Mouse (Mus musculus) embryonic facial prominence, embryonic 14.5 days (tissue): ENCODE results near the gene Slc39a11. TPM values are rescaled to one million over a fixed set of nuclear protein-coding genes. Genes with fewer than 3 reads are reported as not detected.

Experiments
- ATAC-seq: fragments of 200-750 bp; cut with Nextera tagmentation; 2 replicates; pipeline ENCODE4 v1.8.0; 2017; ENCODE audit warnings: low read depth, moderate number of reproducible peaks, moderate TSS enrichment
- DNase-seq: peaks from one replicate; pipeline ENCODE4 v3.0.0-alpha.2; 2015; ENCODE audit warnings: low spot score
- H3K27ac ChIP-seq: fragments of 300-500 bp; sonication (generic); replicated peaks from 2 replicates; pipeline ENCODE4 v1.5.1; 2014; ENCODE audit warnings: low read depth, mild to moderate bottlenecking, low read length, moderate library complexity
- H3K27me3 ChIP-seq: fragments of 300-500 bp; sonication (generic); replicated peaks from 2 replicates; pipeline ENCODE4 v1.6.1; 2014; ENCODE audit warnings: low read length; ENCODE audit not compliant: control insufficient read depth, insufficient read depth
- H3K36me3 ChIP-seq: fragments of 300-500 bp; sonication (generic); 2 replicates; pipeline ENCODE4 v1.6.1; 2014; ENCODE audit warnings: low read length, mixed read lengths; ENCODE audit not compliant: control insufficient read depth, insufficient read depth
- H3K4me1 ChIP-seq: fragments of 300-500 bp; sonication (generic); 2 replicates; pipeline ENCODE4 v1.6.1; 2014; ENCODE audit warnings: antibody characterized with exemption, low read length; ENCODE audit not compliant: control insufficient read depth, insufficient read depth
- H3K4me2 ChIP-seq: fragments of 300-500 bp; sonication (generic); 2 replicates; pipeline ENCODE4 v1.6.1; 2014; ENCODE audit warnings: low read depth, mild to moderate bottlenecking, low read length, moderate library complexity, mixed read lengths
- H3K4me3 ChIP-seq: fragments of 300-500 bp; sonication (generic); 2 replicates; pipeline ENCODE4 v1.5.1; 2014; ENCODE audit warnings: low read depth, mild to moderate bottlenecking, low read length
- H3K9ac ChIP-seq: fragments of 300-500 bp; sonication (generic); 2 replicates; pipeline ENCODE4 v1.6.1; 2014; ENCODE audit warnings: low read depth, mild to moderate bottlenecking, low read length, moderate library complexity, mixed read lengths
- H3K9me3 ChIP-seq: fragments of 300-500 bp; sonication (generic); 2 replicates; pipeline ENCODE4 v1.6.1; 2016; ENCODE audit warnings: low read length; ENCODE audit not compliant: control insufficient read depth
- WGBS: fragments of 180-500 bp; shearing (Covaris S2); extraction: QIAGEN DNeasy Blood & Tissue Kit; methylation state at CpG from one replicate; pipeline ENCODE4 v1.1.7; 2014; 5-methylcytosine and 5-hydroxymethylcytosine counted together
- polyA plus RNA-seq: library from polyadenylated mRNA; unstranded; fragments of >200 nt; fragmentation: Nextera tagmentation; extraction: Ambion mirVana; gene quantifications from 2 replicates; pipeline ENCODE4 v1.2.1, GENCODE M21; 2014

Slc39a11 gene
- polyA plus RNA-seq, 1 experiment from 2014 or later, result 23.6 TPM

DNA sequence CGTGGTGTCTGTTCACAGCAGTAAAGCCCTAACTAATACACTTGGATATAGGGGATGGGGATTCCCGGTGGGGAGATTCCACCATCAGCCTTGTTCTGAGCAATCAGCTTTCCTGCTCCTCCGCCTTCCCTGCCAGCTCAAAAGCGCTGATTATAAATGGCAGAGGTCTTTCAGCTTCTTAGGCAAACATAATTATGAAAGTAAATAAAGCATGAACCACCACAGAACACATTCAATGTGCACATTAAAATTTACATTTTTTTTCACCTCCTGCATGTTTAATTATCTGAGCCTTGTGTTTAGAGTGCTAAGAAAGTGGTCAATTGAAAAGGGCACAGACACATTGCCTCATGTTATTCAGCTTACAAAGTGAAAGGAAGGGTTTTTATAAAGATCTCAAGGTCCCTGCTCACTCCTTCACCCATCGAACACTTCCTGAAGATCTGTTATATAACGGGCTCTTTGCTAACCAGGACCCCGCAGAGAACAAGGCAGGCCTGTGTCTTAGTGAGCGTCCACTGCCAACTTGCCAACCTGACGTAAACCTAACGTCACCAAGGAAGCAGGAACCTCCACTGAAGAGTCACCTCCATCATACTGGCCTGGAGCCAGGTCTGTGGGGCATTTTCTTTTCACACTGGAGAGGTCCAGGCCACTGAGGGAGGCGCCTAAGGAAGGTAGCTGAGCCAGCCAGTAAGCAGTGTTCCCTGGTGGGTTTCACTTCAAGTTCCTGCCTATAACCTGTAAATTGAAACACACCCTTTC is 142.0 kb downstream of the Slc39a11 start:
- no peak for ATAC-seq
- 65% methylated on average over 11 of the region's 11 CpGs for WGBS
- H3K27ac ChIP-seq, result no peak overlapping the region; the same call in 1 of the 2 replicates

GRCm38 (mm10) chr11:113505551-113506160 is 144.2 kb downstream of the Slc39a11 start:
- no peaks in the 10 kb centered on the region for H3K36me3 ChIP-seq
- DNase-seq (no peak), ATAC-seq (no peak)
- H3K9ac ChIP-seq, result no peak overlapping the region
- 92% methylated on average over 12 of the region's 12 CpGs for WGBS
- no peaks in the 10 kb centered on the region for H3K9me3 ChIP-seq
- no peak overlapping the region for H3K27ac ChIP-seq
- H3K4me1 ChIP-seq, result no peaks in the 10 kb centered on the region
- H3K4me3 ChIP-seq, result no peak overlapping the region
- no peak overlapping the region for H3K4me2 ChIP-seq
- H3K27me3 ChIP-seq, result no peaks in the 10 kb centered on the region

More for the DNA sequence above, 142.0 kb downstream of the Slc39a11 start:
- peak; percentile 41 for DNase-seq
- H3K4me2 ChIP-seq, result no peak overlapping the region
- no peaks in the 10 kb centered on the region for H3K27me3 ChIP-seq
- no peak overlapping the region for H3K4me3 ChIP-seq
- no peak overlapping the region for H3K9ac ChIP-seq
- no peaks in the 10 kb centered on the region for H3K9me3 ChIP-seq
- H3K36me3 ChIP-seq, result no peaks in the 10 kb centered on the region
- no peaks in the 10 kb centered on the region for H3K4me1 ChIP-seq

- ATAC-seq, result peak; percentile 27
- no peaks in the 10 kb centered on the region for H3K9me3 ChIP-seq
- H3K36me3 ChIP-seq, result no peaks in the 10 kb centered on the region
- peak; percentile 44 for DNase-seq
- H3K9ac ChIP-seq, result no peak overlapping the region
- H3K4me1 ChIP-seq, result no peaks in the 10 kb centered on the region
- H3K4me2 ChIP-seq, result no peak overlapping the region
- no peaks in the 10 kb centered on the region for H3K27me3 ChIP-seq
- H3K27ac ChIP-seq, result no peak overlapping the region
- WGBS, result 59% methylated on average over 11 of the region's 11 CpGs
- no peak overlapping the region for H3K4me3 ChIP-seq
Measured at GRCm38 (mm10) chr11:113504459-113505062, 145.3 kb downstream of the Slc39a11 start.

DNA sequence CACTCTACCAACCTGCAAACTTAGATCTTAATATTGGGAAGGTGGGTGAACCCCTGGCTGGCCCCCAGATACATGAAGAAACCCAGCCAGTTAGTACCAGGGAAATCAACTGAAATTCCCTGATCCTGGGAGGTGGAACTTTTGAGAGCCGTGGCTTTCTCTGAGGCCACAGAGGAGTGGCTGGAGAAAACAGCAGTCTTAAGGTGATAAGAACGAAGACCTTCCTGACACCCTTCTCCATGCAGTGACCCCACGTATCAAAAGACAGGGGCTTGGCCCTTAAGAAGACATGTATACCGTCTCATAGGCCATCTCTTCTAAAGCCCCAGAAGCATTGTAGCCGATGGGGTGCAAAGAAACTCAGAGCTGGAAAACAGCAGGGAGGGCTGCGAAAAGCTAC is 146.9 kb downstream of the Slc39a11 start:
- DNase-seq, result no peak
- H3K4me3 ChIP-seq, result no peak overlapping the region
- no peak overlapping the region for H3K27ac ChIP-seq
- H3K4me2 ChIP-seq, result no peak overlapping the region
- H3K9ac ChIP-seq, result no peak overlapping the region
- ATAC-seq, result no peak
- 83% methylated on average over 6 of the region's 6 CpGs for WGBS
- no peaks in the 10 kb centered on the region for H3K36me3 ChIP-seq
- no peaks in the 10 kb centered on the region for H3K27me3 ChIP-seq
- no peaks in the 10 kb centered on the region for H3K9me3 ChIP-seq
- H3K4me1 ChIP-seq, result no peaks in the 10 kb centered on the region

- Histone ChIP-seq H3K4me2 (no peak overlapping the region), H3K4me3 (no peak overlapping the region), H3K4me1 (no peaks in the 10 kb centered on the region), H3K9ac (no peak overlapping the region), H3K36me3 (no peaks in the 10 kb centered on the region), H3K27me3 (no peaks in the 10 kb centered on the region), H3K9me3 (no peaks in the 10 kb centered on the region), H3K27ac (no peak overlapping the region)
- DNase-seq (no peak), ATAC-seq (no peak)
- WGBS, result 78% methylated on average over 20 of the region's 20 CpGs
Measured at GRCm38 (mm10) chr11:113500631-113501305, 149.1 kb downstream of the Slc39a11 start.

DNA sequence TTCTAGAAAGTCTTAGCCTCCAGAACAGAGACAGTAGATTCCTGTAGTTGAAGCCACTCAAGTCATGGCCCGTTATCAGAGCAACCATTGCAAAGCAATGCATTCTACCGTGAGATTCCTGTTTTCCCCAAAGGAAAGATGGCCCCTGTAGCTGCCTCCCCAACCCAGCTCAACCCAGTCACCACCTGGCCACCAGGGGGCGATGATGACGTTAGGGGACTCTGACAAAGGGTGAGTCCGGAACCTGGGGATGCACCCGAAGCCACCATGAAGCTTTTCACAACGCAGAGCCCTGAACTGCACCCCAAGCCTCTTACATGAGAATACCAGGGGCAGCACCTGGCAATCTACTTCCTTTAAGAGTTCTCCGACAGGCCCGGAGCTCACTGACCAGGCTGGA is 151.0 kb downstream of the Slc39a11 start:
- Histone ChIP-seq H3K4me1 (no peaks in the 10 kb centered on the region), H3K4me2 (no peak overlapping the region), H3K9ac (no peak overlapping the region), H3K27ac (no peak overlapping the region), H3K27me3 (no peaks in the 10 kb centered on the region), H3K9me3 (no peaks in the 10 kb centered on the region), H3K4me3 (no peak overlapping the region), H3K36me3 (no peaks in the 10 kb centered on the region)
- DNase-seq (no peak), ATAC-seq (no peak)
- WGBS, result 69% methylated on average over 9 of the region's 9 CpGs

DNA sequence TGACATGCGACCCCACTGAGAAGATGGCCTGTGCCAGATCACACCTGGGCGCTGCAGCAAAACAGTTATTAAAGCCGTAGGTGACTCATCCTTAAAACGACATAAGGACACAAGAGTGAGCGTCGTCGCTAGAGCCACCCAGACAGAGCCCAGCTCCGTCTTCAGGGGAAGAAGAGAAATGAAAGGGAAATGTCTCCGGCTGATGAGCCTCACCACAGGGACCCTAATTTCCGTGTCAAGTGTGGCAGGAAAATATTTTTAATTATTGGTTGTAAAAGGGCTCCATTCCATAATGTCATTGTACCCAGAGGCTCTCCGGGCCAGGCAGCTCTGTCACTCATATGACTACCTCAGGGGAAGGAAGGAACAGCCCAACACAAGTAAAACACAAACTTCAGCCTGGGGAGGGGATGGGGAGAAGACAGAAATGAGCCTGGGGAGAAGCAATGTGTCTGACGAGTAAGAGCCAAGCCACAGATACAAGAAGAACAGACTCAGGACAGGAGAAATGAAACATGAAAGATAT is 155.8 kb downstream of the Slc39a11 start:
- ATAC-seq (no peak), DNase-seq (no peak)
- 0 out of 2 replicates have a peak, but pooled peaks cover 2% of the 10 kb centered on the region for H3K4me1 ChIP-seq
- H3K27me3 ChIP-seq, result no peaks in the 10 kb centered on the region
- no peak overlapping the region for H3K27ac ChIP-seq
- no peaks in the 10 kb centered on the region for H3K36me3 ChIP-seq
- WGBS, result 72% methylated on average over 12 of the region's 12 CpGs
- no peaks in the 10 kb centered on the region for H3K9me3 ChIP-seq
- H3K4me2 ChIP-seq, result no peak overlapping the region
- H3K9ac ChIP-seq, result no peak overlapping the region
- no peak overlapping the region for H3K4me3 ChIP-seq
